Mouse (Mus musculus): Measurements from ENCODE around the gene Brd4. TPM values are rescaled to one million over a fixed set of nuclear protein-coding genes. Genes with fewer than 3 reads are reported as not detected.

Brd4 gene
- polyA plus RNA-seq, 1 experiment, result 19.2 TPM

DNA sequence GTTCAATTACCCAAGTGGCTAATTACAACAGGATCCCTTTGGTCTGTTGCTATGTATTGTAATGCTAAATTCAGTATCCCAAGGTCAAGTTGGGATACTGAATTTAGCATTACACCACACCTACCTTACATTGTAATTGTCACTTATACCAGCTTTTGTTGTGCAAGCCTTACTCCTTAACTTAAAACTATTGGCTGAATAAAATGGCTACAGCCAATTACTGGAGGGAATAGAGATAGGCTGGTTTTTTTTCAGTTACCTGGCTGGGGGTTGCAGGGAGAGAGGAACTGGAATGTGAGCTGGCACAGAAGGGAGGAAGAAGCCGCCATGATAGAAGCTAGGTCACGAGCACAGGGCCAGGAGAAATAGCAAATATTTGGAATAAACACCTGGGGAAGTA, 11.4 kb upstream of the Brd4 start:
- Histone ChIP-seq H3K4me3 (ENCODE audit: insufficient read depth, low read depth, low read length) (no peak overlapping the region), H3K27ac (replicated peaks; ENCODE audit: low read depth, low read length) (no peak overlapping the region), H3K4me1 (ENCODE audit: control insufficient read depth, insufficient read depth, insufficient read length, low read length) (no peaks in the 10 kb centered on the region)

DNA sequence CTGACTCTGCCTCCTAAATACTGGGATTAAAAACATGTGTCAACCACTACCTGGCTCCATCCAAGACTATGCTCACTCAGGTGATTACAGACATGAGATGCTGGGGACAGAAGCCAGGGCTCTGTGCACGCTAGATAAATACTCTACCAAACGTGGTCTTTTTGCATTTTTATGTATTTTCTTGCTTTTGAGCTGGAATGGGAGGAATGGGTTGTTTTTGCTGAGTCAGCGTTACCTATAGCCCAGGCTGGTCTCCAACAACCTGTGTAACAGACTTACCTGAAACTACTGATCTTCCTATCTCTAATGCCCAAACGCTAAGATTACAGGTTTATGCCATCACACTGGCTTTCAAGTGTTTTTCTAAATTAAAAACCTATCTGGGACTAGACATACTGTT, 10.6 kb upstream of the Brd4 start:
- Histone ChIP-seq H3K4me3 (ENCODE audit: insufficient read depth, low read depth, low read length) (no peak overlapping the region), H3K4me1 (ENCODE audit: control insufficient read depth, insufficient read depth, insufficient read length, low read length) (no peaks in the 10 kb centered on the region), H3K27ac (replicated peaks; ENCODE audit: low read depth, low read length) (no peak overlapping the region)

DNA sequence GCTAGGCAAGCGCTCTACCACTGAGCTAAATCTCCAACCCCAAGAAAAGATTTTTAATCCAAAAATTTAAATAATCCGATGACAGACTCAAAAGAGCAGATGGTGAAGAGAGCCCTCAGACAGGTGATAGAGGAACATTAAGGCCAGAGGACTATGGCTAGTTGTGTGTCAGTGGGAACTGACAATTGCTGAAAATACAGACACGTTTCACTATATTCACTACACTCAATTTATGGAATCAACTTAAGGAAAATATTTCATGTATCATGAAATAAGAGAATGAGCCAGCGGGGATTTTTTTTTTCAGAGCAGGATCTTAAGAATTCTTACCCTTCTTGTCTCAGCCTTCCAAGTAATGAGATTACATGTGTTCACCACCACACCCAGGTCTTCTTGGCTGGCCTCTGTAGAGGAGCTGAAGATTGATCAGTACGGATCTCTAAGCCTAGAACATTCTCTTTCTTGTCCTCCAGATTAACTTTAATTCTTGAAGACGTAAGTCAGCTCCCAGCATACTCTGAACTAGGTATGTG, 682 bp upstream of the Brd4 start:
- peak overlapping the region; percentile 78 for H3K4me3 ChIP-seq (ENCODE audit: insufficient read depth, low read depth, low read length)
- peak overlapping the region; percentile 78 for H3K27ac ChIP-seq (replicated peaks; ENCODE audit: low read depth, low read length)
- H3K4me1 ChIP-seq (ENCODE audit: control insufficient read depth, insufficient read depth, insufficient read length, low read length), result peaks cover 11% of the 10 kb centered on the region

DNA sequence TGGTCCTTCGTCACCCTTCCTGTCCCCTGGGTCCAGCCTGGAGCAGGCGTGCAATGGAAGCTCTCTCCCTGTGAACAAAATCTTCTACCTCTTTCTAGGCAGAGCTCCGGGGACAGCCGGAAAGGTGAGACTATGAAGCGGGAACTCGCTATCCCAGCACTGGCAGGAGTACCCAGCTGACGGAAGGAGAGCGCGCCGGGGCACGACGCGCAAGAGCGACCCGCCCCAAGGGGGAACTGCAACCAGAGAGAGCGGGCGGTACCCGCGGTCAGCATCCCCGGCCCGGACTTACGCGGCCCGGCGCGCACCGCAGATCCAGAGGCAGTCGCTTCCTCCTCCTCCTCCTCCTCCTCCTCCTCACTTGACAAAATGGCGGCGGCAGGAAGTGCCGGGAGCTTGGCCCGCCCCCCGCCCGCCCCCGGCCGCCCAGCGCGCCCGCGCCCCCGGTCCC, 726 bp downstream of the Brd4 start:
- peak overlapping the region; percentile 89 for H3K27ac ChIP-seq (replicated peaks; ENCODE audit: low read depth, low read length)
- peak overlapping the region; percentile 78 for H3K4me3 ChIP-seq (ENCODE audit: insufficient read depth, low read depth, low read length)
- peaks cover 11% of the 10 kb centered on the region for H3K4me1 ChIP-seq (ENCODE audit: control insufficient read depth, insufficient read depth, insufficient read length, low read length)

DNA sequence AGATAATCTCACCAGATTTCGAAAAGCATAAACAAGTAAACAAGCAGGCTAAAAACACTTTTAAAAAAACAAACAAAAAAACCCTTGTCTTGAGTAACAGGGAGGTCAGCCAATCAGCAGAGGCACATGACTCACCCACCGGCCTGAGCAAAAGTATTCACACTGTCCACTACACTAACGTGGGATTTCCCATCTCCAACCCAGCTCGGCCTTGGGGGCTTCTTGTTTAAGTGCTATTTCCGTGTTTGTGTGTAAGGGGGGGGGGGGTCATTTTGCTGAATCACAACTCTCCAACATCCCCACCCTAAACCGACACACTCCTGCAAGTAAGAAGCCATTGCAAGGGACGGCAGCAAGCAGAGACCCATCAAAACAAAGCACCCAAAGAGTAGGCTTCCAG, 1.2 kb downstream of the Brd4 start:
- Histone ChIP-seq H3K4me1 (ENCODE audit: control insufficient read depth, insufficient read depth, insufficient read length, low read length) (peaks cover 11% of the 10 kb centered on the region), H3K27ac (replicated peaks; ENCODE audit: low read depth, low read length) (peak overlapping the region; percentile 85), H3K4me3 (ENCODE audit: insufficient read depth, low read depth, low read length) (peak overlapping the region; percentile 78)

DNA sequence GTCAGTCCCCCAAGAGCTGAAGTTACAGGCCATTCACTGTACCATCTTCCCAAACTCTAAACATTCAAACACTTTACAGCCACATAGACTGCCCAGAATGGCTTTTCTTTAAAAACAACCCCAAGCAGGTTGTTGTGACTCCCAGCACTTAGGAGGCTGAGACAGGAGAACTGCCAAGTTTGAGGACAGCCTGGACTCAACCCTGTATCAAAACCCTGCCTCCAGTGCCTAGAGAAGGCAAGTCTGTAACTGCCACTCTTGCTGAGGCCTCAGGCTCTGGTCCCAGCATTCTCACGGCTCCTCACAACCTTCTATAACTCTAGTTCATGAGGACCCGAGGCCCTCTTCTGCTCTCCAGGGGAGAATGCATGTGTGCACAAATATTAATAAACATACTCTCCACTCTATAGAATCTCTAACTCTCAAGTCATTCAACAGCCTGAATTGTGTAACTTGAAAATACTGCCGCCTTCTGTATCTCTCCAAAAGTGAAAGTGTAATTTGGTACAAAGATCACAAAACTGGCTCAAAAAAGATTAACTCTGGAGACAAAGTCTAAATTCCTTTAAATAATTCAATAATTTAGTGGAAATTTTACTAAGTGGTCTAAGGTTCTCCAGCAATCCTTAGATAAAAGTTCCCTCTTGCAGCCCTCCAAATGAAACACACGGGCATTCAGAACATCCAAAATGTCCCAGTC, 2.8 kb downstream of the Brd4 start:
- Histone ChIP-seq H3K4me3 (ENCODE audit: insufficient read depth, low read depth, low read length) (no peak overlapping the region), H3K27ac (replicated peaks; ENCODE audit: low read depth, low read length) (0 out of 2 replicates have a peak overlapping the region, but pooled peaks have one; percentile 28), H3K4me1 (ENCODE audit: control insufficient read depth, insufficient read depth, insufficient read length, low read length) (peaks cover 11% of the 10 kb centered on the region)

DNA sequence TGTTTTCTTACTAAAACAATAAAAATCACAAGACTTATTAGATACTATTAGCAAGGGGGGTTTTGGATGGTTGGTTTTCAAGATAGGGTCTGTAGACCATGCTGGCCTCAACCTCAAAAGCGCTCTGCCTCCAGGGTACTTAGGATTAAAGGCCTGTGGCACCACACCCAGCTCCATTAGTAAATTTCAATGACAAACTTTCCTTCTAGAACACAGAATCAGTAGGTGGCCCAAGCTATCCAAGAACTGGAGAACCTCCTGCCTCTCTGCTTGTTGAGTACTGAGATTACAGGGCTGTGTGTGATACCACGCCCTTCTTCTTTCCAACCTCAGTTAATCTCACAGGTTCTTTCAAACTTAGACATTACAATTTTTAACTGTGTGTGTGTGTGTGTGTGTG, 3.4 kb downstream of the Brd4 start:
- 0 out of 2 replicates have a peak overlapping the region, but pooled peaks have one; percentile 28 for H3K27ac ChIP-seq (replicated peaks; ENCODE audit: low read depth, low read length)
- no peak overlapping the region for H3K4me3 ChIP-seq (ENCODE audit: insufficient read depth, low read depth, low read length)
- H3K4me1 ChIP-seq (ENCODE audit: control insufficient read depth, insufficient read depth, insufficient read length, low read length), result peaks cover 12% of the 10 kb centered on the region

DNA sequence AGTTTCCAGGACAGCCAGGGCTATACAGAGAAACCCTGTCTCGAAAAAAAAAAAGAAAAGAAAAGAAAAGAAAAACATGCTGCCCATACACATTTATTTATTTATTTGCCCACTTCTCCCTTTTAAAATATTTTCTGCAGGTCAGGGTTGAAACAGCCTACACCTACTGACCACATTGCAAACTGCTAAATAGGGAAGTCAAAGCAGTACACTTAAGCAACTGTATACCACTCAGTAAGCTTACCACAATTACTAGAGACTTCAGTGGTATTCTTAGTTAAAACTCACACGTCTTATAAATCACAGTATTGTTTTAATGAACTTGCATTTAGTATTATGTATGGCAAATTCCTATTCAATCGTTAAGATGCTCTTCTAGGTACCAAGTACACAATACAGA, 3.9 kb downstream of the Brd4 start:
- Histone ChIP-seq H3K4me1 (ENCODE audit: control insufficient read depth, insufficient read depth, insufficient read length, low read length) (peaks cover 17% of the 10 kb centered on the region), H3K4me3 (ENCODE audit: insufficient read depth, low read depth, low read length) (no peak overlapping the region), H3K27ac (replicated peaks; ENCODE audit: low read depth, low read length) (no peak overlapping the region)

DNA sequence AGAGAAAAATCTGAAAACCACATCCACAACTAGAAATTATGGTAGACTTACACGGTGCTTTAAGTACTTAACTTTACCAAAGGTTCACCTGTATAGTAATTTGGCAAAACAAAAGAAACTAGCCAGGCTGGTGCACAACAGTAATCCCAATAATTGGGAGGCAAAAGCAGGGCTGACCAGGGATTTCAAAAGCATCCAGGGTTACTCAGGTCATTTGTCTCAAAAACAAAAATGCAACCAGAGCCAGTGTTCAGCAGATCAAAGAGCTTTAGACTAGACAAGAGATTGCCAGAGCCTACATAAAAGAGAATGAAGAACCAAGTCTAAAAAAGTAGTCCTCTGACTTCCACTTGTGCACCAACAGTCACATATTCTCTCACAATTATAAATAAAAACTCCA, 7.3 kb downstream of the Brd4 start:
- no peak overlapping the region for H3K4me3 ChIP-seq (ENCODE audit: insufficient read depth, low read depth, low read length)
- H3K27ac ChIP-seq (replicated peaks; ENCODE audit: low read depth, low read length), result no peak overlapping the region
- peaks cover 18% of the 10 kb centered on the region for H3K4me1 ChIP-seq (ENCODE audit: control insufficient read depth, insufficient read depth, insufficient read length, low read length)

DNA sequence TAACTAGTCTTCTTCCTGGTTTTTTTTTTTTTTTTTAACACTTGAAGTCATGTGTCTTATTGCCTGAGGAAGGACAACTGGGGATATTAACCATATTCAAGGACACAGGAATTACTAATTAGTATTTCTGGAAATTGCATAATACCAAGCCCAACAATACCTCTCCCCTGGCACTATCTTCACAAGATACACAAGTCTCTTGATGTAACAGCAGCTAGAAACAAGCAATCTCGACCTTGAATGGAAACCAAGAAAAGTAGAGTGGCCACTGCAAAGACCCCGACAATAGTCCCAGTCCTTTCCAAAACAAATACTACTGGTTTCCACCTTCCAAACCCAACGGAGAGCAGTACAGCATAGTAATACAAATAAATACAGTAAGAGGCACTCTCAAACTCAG, 9.0 kb downstream of the Brd4 start:
- peaks cover 14% of the 10 kb centered on the region for H3K4me1 ChIP-seq (ENCODE audit: control insufficient read depth, insufficient read depth, insufficient read length, low read length)
- H3K27ac ChIP-seq (replicated peaks; ENCODE audit: low read depth, low read length), result no peak overlapping the region
- no peak overlapping the region for H3K4me3 ChIP-seq (ENCODE audit: insufficient read depth, low read depth, low read length)

DNA sequence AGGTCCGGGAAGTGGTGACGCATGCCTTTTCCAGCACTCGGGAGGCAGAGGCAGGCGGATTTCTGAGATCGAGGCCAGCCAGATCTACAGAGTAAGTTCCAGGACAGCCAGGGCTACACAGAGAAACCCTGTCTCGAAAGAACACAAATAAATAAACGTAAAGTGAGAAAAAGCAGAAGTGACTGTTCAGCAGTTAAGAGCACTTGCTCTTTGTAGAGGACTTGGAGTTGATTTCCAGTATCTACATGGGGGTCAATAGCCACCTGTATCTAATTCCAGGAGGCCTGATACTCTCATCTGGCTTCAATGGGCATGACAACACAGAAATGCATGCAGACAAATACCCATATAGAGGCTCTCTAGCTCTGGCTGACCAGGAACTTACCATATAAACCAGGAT, 15.4 kb downstream of the Brd4 start:
- no peak overlapping the region for H3K27ac ChIP-seq (replicated peaks; ENCODE audit: low read depth, low read length)
- H3K4me3 ChIP-seq (ENCODE audit: insufficient read depth, low read depth, low read length), result no peak overlapping the region
- peaks cover 11% of the 10 kb centered on the region for H3K4me1 ChIP-seq (ENCODE audit: control insufficient read depth, insufficient read depth, insufficient read length, low read length)

DNA sequence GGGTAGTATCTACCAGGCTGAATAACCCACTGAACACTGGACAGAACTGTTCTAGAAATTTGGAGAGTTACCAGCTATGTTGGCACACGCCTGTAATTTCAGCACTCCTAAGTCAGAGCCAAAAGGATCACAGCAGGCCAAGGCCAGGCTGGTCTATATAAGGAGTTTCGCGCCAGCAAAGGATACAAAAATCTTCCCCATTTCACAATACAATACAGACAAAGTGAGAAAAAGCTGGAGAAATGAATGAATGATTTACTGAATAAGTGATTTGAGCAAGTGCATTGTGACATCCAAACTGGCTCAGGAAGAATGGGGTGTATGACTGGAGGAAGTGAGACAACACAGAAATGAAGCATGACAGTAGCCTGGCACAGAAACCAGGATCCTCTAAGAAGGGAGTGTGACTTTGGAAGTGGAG, 16.0 kb downstream of the Brd4 start:
- Histone ChIP-seq H3K4me1 (ENCODE audit: control insufficient read depth, insufficient read depth, insufficient read length, low read length) (peaks cover 11% of the 10 kb centered on the region), H3K27ac (replicated peaks; ENCODE audit: low read depth, low read length) (no peak overlapping the region)

DNA sequence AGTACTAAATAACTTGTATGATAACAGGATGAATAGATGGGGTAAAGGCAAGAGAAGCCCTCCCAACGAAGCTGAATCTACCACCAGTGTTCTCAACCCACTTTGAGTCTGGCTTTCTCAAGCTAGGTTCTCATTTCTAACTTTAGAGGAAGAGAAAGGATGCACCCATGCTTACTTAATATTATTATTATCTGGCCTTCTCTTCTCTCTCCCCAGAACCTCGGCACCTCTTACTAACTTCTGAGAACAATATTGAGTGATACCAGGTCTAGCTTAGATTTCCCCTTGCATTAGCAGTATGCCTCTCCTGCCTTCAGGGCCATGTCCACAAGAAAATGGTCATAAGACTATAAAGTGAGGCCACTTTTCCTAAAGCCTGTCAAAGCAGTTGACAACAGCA, 16.4 kb downstream of the Brd4 start:
- no peak overlapping the region for H3K27ac ChIP-seq (replicated peaks; ENCODE audit: low read depth, low read length)
- no peak overlapping the region for H3K4me3 ChIP-seq (ENCODE audit: insufficient read depth, low read depth, low read length)
- H3K4me1 ChIP-seq (ENCODE audit: control insufficient read depth, insufficient read depth, insufficient read length, low read length), result peaks cover 12% of the 10 kb centered on the region

More for the DNA sequence above, 16.0 kb downstream of the Brd4 start:
- no peak overlapping the region for H3K4me3 ChIP-seq (ENCODE audit: insufficient read depth, low read depth, low read length)

DNA sequence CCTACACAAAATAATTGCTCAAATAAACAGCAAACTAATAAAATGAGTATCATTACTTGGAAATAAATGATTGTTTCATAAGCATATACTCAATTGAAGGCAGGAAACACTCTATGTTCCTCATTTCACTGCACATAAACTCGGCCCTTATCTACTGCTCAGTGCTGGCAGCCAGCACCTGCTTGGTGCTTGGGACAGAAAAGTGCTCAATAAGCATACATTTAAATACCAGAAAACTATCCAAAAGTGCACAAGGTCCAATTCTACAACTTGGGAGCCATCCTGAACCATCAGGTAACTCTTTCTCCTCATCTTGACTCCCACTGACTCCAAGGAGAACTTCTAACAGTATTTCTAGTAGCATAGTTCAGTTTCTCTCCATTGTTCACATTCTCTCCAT, 16.9 kb downstream of the Brd4 start:
- no peak overlapping the region for H3K27ac ChIP-seq (replicated peaks; ENCODE audit: low read depth, low read length)
- no peak overlapping the region for H3K4me3 ChIP-seq (ENCODE audit: insufficient read depth, low read depth, low read length)
- peaks cover 16% of the 10 kb centered on the region for H3K4me1 ChIP-seq (ENCODE audit: control insufficient read depth, insufficient read depth, insufficient read length, low read length)

DNA sequence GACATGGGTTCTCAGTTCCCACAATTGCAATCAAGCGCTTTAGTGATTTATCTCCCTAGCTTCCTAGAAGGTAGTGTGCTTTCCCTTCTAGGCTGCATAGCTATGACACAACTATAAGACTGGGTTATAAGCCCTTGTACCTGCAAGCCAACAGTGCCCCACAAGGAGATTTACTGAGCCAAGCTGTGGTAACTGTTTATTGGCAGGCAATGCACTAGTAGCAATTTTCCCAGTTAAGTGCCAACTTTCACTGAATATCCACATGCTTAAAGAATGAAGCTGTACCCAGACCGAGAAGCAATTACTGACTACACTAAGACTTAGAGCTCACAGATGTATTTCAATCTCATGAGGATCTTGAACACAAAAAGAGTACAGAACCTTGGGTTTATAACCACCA, 20.9 kb downstream of the Brd4 start:
- Histone ChIP-seq H3K4me1 (ENCODE audit: control insufficient read depth, insufficient read depth, insufficient read length, low read length) (peaks cover 8% of the 10 kb centered on the region), H3K4me3 (ENCODE audit: insufficient read depth, low read depth, low read length) (no peak overlapping the region), H3K27ac (replicated peaks; ENCODE audit: low read depth, low read length) (no peak overlapping the region)
